Mouse (Mus musculus) midbrain, embryonic 13.5 days (tissue): Measurements from ENCODE around the gene Rufy2. TPM values are rescaled to one million over a fixed set of nuclear protein-coding genes. Genes with fewer than 3 reads are reported as not detected.
A peak's percentile ranks its signal among the peaks of the same experiment; 100 is the strongest.

Experiments used
- ATAC-seq: fragments of 200-750 bp; cut with Nextera tagmentation; 2 replicates; pipeline ENCODE4 v1.8.0; 2017; ENCODE audit warnings: mild to moderate bottlenecking, moderate TSS enrichment, moderate library complexity
- H3K27ac ChIP-seq: fragments of 300-500 bp; sonication (generic); 2 replicates; pipeline ENCODE4 v1.5.1; 2015; ENCODE audit warnings: inconsistent platforms, mild to moderate bottlenecking, moderate library complexity
- H3K27me3 ChIP-seq: fragments of 300-500 bp; sonication (generic); 2 replicates; pipeline ENCODE4 v1.6.1; 2015; ENCODE audit warnings: mild to moderate bottlenecking, inconsistent platforms
- H3K36me3 ChIP-seq: fragments of 300-500 bp; sonication (generic); 2 replicates; pipeline ENCODE4 v1.6.1; 2015; ENCODE audit warnings: mild to moderate bottlenecking, inconsistent platforms
- H3K4me1 ChIP-seq: fragments of 300-500 bp; sonication (generic); replicated peaks from 2 replicates; pipeline ENCODE4 v1.6.1; 2015; ENCODE audit warnings: inconsistent platforms
- H3K4me2 ChIP-seq: fragments of 300-500 bp; sonication (generic); replicated peaks from 2 replicates; pipeline ENCODE4 v1.6.1; 2015; ENCODE audit warnings: moderate library complexity, mild to moderate bottlenecking, inconsistent platforms
- H3K4me3 ChIP-seq: fragments of 300-500 bp; sonication (generic); replicated peaks from 2 replicates; pipeline ENCODE4 v1.5.1; 2015; ENCODE audit warnings: mild to moderate bottlenecking, inconsistent platforms
- H3K9ac ChIP-seq: fragments of 300-500 bp; sonication (generic); replicated peaks from 2 replicates; pipeline ENCODE4 v1.6.1; 2015; ENCODE audit warnings: mild to moderate bottlenecking, inconsistent platforms
- H3K9me3 ChIP-seq: fragments of 300-500 bp; sonication (generic); 2 replicates; pipeline ENCODE4 v1.6.1; 2016; ENCODE audit warnings: mild to moderate bottlenecking, inconsistent platforms
- WGBS: fragments of 180-500 bp; shearing (Covaris S2); methylation state at CpG from one replicate; pipeline ENCODE4 v1.1.7; 2015; 5-methylcytosine and 5-hydroxymethylcytosine counted together
- polyA plus RNA-seq: library from polyadenylated mRNA; unstranded; fragments of >200 nt; fragmentation: Nextera tagmentation; extraction: Ambion mirVana; gene quantifications from 2 replicates; pipeline ENCODE4 v1.2.1, GENCODE M21; 2015

The Rufy2 gene
- polyA plus RNA-seq, 1 experiment from 2014 or later = 51.7 TPM

- 94% methylated on average over 6 of the region's 6 CpGs for WGBS
- peaks cover 55% of the 10 kb centered on the region for H3K36me3 ChIP-seq
- ATAC-seq = no peak
Observed at GRCm38 (mm10) chr10:62984495-62984894, 4.5 kb downstream of the Rufy2 start.

DNA sequence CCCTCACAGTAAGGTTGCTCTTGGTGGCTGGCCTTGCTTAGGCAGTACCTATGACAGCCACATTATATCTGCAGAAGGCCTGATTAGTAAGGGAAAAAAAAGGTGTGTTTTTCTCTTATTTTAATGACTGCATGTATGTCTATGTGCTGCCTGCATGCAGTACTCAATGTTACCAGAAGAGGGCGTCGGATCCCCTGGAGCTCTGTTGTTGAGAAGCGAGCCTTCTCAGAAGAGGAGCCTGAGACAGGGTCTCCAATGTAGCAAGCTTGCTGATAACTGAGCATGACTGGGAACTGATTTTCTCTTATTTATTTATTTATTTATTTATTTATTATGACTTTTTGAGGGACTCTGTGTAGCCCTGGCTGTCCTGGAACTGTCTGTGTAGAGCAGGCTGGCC lies 7.3 kb downstream of the Rufy2 start:
- H3K4me3 ChIP-seq = no peak overlapping the region
- H3K36me3 ChIP-seq = peaks cover 81% of the 10 kb centered on the region
- ATAC-seq = no peak
- H3K27ac ChIP-seq = no peak overlapping the region
- H3K4me2 ChIP-seq = no peak overlapping the region
- no peak overlapping the region for H3K9ac ChIP-seq
- no peaks in the 10 kb centered on the region for H3K9me3 ChIP-seq
- H3K4me1 ChIP-seq = no peaks in the 10 kb centered on the region
- no peaks in the 10 kb centered on the region for H3K27me3 ChIP-seq
- 16% methylated on average over 3 of the region's 3 CpGs for WGBS

More at GRCm38 (mm10) chr10:62984495-62984894, 4.5 kb downstream of the Rufy2 start:
- H3K4me1 ChIP-seq = peaks cover 19% of the 10 kb centered on the region
- H3K4me3 ChIP-seq = no peak overlapping the region
- H3K4me2 ChIP-seq = no peak overlapping the region
- no peaks in the 10 kb centered on the region for H3K9me3 ChIP-seq
- H3K27ac ChIP-seq = no peak overlapping the region
- H3K27me3 ChIP-seq = no peaks in the 10 kb centered on the region
- no peak overlapping the region for H3K9ac ChIP-seq

DNA sequence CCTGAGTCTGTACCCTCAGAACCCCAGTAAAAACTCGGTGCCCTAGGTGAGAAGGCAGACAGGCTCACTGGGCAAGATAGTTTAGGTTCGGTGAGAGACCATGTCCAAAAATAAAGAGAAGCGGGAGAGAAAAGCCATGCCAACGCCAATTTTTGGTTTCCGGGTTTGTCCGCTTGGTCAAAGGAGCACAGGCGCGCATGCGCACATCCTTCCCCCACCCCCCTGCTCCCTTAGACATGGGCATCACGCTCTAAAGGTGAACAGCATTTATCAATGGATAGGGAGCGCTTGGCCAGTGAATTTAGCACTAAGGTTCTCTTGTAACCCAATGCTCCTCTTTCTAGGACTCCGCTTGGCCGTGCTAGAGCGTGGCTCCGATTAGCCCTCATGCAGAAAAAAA lies 10.6 kb downstream of the Rufy2 start:
- H3K27me3 ChIP-seq = no peaks in the 10 kb centered on the region
- no peak overlapping the region for H3K27ac ChIP-seq
- no peak for ATAC-seq
- no peak overlapping the region for H3K4me3 ChIP-seq
- peaks cover 81% of the 10 kb centered on the region for H3K36me3 ChIP-seq
- H3K4me1 ChIP-seq = no peaks in the 10 kb centered on the region
- no peak overlapping the region for H3K4me2 ChIP-seq
- 91% methylated on average over 15 of the region's 15 CpGs for WGBS
- H3K9me3 ChIP-seq = no peaks in the 10 kb centered on the region
- no peak overlapping the region for H3K9ac ChIP-seq

DNA sequence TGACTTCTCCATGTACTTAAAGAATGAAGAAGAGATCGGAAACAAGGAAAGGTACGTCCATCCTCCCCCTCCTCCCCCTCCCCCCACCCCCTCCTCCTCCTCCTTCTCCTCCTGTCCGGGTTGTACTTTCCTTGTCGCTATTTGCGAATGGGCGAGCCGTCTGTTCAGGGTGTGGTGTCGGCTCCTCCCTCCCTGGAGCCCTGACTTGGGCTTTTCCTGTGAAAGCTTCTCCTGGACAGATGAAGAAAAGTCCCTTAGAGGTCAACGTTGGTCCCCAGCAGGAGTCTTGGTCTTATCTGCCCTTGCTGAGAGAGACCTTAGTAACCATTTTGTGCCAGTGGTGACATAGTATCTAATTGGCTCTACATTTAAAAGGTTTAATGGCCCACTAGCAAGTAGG lies 14.0 kb downstream of the Rufy2 start:
- no peak overlapping the region for H3K9ac ChIP-seq
- ATAC-seq = no peak
- no peaks in the 10 kb centered on the region for H3K27me3 ChIP-seq
- no peaks in the 10 kb centered on the region for H3K4me1 ChIP-seq
- H3K36me3 ChIP-seq = peaks cover 94% of the 10 kb centered on the region
- no peak overlapping the region for H3K4me2 ChIP-seq
- no peak overlapping the region for H3K27ac ChIP-seq
- no peak overlapping the region for H3K4me3 ChIP-seq
- whole genome bisulfite sequencing = 88% methylated on average over 8 of the region's 9 CpGs
- peaks cover 3% of the 10 kb centered on the region; the same call in 1 of the 2 replicates for H3K9me3 ChIP-seq

DNA sequence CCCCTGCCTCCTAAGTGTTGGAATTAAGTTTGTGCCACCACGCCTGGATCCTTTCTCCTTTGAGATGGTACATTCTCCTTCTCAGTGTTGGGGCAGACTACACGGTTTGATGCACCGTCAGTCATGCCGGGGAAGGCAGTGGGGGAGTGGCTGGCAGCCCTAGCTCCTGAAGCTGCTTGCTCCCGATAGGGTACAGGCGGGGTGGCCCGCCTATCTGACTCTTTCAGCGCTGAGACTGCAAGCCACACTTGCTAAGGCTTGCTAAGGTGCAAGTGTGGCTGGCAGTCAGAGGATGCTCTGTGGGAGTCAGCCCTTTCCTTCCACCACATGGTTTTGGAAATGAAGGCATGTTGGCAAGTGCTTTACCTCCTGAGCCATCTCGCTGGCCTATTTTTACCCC lies 20.6 kb downstream of the Rufy2 start:
- WGBS = 57% methylated on average over 9 of the region's 9 CpGs
- Histone ChIP-seq H3K4me2 (no peak overlapping the region), H3K4me1 (no peaks in the 10 kb centered on the region), H3K9me3 (peaks cover 3% of the 10 kb centered on the region; the same call in 1 of the 2 replicates), H3K27me3 (no peaks in the 10 kb centered on the region), H3K9ac (no peak overlapping the region), H3K27ac (no peak overlapping the region), H3K4me3 (no peak overlapping the region), H3K36me3 (peaks cover 92% of the 10 kb centered on the region)
- no peak for ATAC-seq

DNA sequence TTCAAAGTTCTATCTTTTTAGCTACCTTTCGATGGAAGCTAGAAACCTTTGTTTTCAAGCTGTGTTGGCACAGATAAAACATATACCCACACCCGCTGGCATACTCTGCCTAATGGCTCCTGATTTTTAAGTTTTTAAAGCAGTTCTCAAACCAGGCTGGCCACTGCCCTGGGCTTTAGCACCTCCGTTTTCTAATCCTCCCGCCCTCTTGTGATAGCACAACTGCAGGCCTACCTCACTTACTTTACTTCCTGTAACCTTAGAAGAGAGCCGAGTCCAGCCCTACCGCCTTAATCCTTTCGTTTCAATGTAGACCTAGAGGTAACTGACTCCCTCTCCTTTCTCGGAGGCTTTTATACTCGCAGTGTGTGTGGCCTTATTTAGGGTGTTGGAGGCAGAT lies 23.2 kb downstream of the Rufy2 start:
- no peak for ATAC-seq
- Histone ChIP-seq H3K9ac (no peak overlapping the region), H3K27me3 (no peaks in the 10 kb centered on the region), H3K4me2 (no peak overlapping the region), H3K27ac (no peak overlapping the region), H3K9me3 (no peaks in the 10 kb centered on the region), H3K4me3 (no peak overlapping the region), H3K36me3 (peaks cover 91% of the 10 kb centered on the region), H3K4me1 (no peaks in the 10 kb centered on the region)
- 79% methylated on average over 9 of the region's 9 CpGs for WGBS

GRCm38 (mm10) chr10:63004556-63004955 lies 24.5 kb downstream of the Rufy2 start:
- no peaks in the 10 kb centered on the region for H3K4me1 ChIP-seq
- no peak overlapping the region for H3K9ac ChIP-seq
- no peak overlapping the region for H3K4me2 ChIP-seq
- no peak for ATAC-seq
- H3K36me3 ChIP-seq = peaks cover 89% of the 10 kb centered on the region
- H3K9me3 ChIP-seq = no peaks in the 10 kb centered on the region
- H3K27ac ChIP-seq = no peak overlapping the region
- no peak overlapping the region for H3K4me3 ChIP-seq
- H3K27me3 ChIP-seq = no peaks in the 10 kb centered on the region
- 92% methylated on average over 9 of the region's 9 CpGs for WGBS

DNA sequence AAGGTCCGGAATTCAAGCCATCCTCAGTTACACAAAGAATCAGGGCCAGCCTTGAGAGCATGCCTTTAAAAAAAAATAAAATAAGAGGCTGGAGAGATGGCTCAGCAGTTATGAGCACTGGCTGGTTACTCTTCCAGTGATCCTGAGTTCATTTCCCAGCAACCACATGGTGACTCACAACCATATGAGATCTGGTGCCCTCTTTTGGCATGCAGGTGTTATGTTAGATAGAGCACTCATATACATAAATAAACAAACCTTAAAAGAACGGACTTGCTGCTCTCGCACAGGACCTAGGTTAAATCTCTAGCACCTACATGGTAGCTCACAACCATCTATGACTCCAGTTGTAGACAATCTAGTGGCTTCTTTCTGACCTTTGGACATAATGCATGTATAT lies 28.2 kb downstream of the Rufy2 start:
- Histone ChIP-seq H3K9me3 (no peaks in the 10 kb centered on the region), H3K4me1 (no peaks in the 10 kb centered on the region), H3K36me3 (peaks cover 90% of the 10 kb centered on the region), H3K4me3 (no peak overlapping the region), H3K4me2 (no peak overlapping the region), H3K27me3 (no peaks in the 10 kb centered on the region), H3K9ac (no peak overlapping the region), H3K27ac (no peak overlapping the region)
- 81% methylated on average over 3 of the region's 3 CpGs for WGBS
- no peak for ATAC-seq

DNA sequence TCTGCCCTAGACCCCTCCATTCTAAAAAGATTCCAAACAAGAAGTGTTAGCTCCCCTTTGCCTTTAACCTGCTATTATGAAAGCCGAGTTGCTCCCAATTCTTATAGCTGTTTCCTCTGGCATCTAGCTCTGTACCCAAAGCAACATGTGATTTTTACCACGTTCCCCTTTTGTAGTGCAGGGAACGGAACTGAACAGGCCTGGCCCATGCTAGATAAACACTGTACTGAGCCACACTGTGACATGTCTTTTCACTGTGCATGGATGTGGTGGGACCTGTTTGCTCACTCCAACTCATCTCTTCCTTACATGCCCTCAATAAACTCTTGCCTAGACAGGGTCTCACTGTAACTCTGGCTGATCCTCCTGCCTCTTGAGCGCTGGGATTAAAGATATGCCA lies 30.2 kb downstream of the Rufy2 start:
- 85% methylated on average over 4 of the region's 4 CpGs for WGBS
- Histone ChIP-seq H3K27me3 (no peaks in the 10 kb centered on the region), H3K9me3 (no peaks in the 10 kb centered on the region), H3K4me1 (no peaks in the 10 kb centered on the region), H3K4me3 (no peak overlapping the region), H3K9ac (no peak overlapping the region), H3K36me3 (peaks cover 89% of the 10 kb centered on the region), H3K4me2 (no peak overlapping the region), H3K27ac (no peak overlapping the region)
- ATAC-seq = no peak

DNA sequence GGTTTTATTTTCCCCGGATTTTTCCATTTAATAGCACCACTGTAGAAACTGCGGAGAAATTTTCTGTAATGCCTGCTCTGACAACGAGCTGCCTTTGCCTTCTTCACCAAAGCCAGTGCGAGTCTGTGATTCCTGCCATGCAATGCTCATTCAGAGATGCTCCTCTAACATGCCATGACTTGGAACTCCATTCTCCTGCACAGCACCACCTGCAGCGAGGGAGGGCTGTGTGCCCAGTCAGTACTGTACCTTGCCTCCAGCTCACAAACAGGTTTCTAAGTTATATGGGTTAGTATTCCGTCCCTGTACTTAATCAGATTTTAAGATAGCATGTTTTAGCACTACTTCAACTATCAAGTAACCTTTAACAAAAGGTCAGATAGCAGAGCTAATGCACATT lies 31.5 kb downstream of the Rufy2 start:
- H3K9ac ChIP-seq = no peak overlapping the region
- no peak overlapping the region for H3K4me2 ChIP-seq
- H3K27ac ChIP-seq = peak overlapping the region; percentile 36; the same call in 1 of the 2 replicates
- H3K4me3 ChIP-seq = no peak overlapping the region
- WGBS = 89% methylated on average over 6 of the region's 6 CpGs
- H3K4me1 ChIP-seq = no peaks in the 10 kb centered on the region
- ATAC-seq = no peak
- H3K9me3 ChIP-seq = no peaks in the 10 kb centered on the region
- peaks cover 88% of the 10 kb centered on the region for H3K36me3 ChIP-seq
- H3K27me3 ChIP-seq = no peaks in the 10 kb centered on the region

DNA sequence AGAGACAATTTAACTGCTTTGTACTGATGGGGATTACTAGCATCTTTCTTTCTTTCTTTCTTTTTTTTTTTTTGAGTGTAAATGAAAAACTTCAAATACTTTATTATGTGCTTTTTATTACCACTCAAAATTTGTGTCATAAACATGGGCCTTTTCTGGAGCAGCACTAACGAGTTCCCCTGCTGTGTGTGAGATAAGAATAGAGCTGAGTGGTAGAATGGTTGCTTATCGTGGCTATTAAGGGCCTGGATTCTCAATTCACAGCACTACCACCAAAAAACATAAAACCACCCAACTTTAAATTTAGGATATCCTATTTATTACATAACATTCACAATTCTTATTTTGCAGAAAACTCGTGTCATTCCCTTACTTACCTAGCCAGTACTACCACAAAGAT lies 33.5 kb downstream of the Rufy2 start:
- Histone ChIP-seq H3K9ac (no peak overlapping the region), H3K27ac (no peak overlapping the region), H3K36me3 (peaks cover 85% of the 10 kb centered on the region), H3K4me2 (no peak overlapping the region), H3K9me3 (no peaks in the 10 kb centered on the region), H3K27me3 (no peaks in the 10 kb centered on the region), H3K4me1 (peaks cover 4% of the 10 kb centered on the region), H3K4me3 (no peak overlapping the region)
- ATAC-seq = no peak
- WGBS = 82% methylated on average over 3 of the region's 3 CpGs

GRCm38 (mm10) chr10:63014168-63014567 lies 34.1 kb downstream of the Rufy2 start:
- Histone ChIP-seq H3K9ac (no peak overlapping the region), H3K36me3 (peaks cover 81% of the 10 kb centered on the region), H3K9me3 (no peaks in the 10 kb centered on the region), H3K27me3 (no peaks in the 10 kb centered on the region), H3K4me1 (peaks cover 11% of the 10 kb centered on the region), H3K27ac (no peak overlapping the region), H3K4me2 (no peak overlapping the region), H3K4me3 (no peak overlapping the region)
- 0 out of 2 replicates have a peak, but pooled peaks have one; percentile 12 for ATAC-seq
- WGBS = 87% methylated on average over 9 of the region's 9 CpGs

DNA sequence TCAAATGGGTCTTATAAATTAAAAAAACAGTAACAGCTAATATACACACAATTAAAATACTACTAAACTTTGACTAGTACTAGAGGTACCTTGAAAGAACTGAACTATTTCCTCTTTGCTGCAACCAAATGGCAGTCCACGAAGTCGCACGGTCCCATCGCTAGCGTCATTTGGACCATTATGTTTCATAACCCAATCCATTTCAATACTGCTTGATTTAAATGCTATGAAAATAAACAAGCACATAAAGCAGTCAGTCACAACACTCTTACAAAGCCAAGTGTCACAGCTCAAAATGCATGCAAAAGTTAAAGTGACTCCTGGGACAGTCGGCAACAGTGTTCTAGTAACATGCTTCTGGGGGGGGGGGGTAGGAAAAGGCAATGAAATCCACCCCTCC lies 39.3 kb downstream of the Rufy2 start:
- H3K4me1 ChIP-seq = peaks cover 39% of the 10 kb centered on the region
- H3K4me3 ChIP-seq = no peak overlapping the region; the same call in 1 of the 2 replicates
- no peak for ATAC-seq
- H3K4me2 ChIP-seq = peak overlapping the region; percentile 92
- peaks cover 32% of the 10 kb centered on the region for H3K36me3 ChIP-seq
- H3K9ac ChIP-seq = no peak overlapping the region
- WGBS = 84% methylated on average over 6 of the region's 6 CpGs
- no peaks in the 10 kb centered on the region for H3K27me3 ChIP-seq
- H3K27ac ChIP-seq = no peak overlapping the region
- H3K9me3 ChIP-seq = no peaks in the 10 kb centered on the region
